Mouse (Mus musculus) kidney, adult 2 months (tissue): Measurements from ENCODE around the gene Slc25a53.

Experiments used
- CTCF ChIP-seq: fragments of 200-500 bp; conservative IDR thresholded peaks from 2 replicates; pipeline ENCODE4 v1.5.1; 2011; ENCODE audit warnings: low read depth, mild to moderate bottlenecking, control low read depth, low read length, moderate library complexity, mixed read lengths; ENCODE audit not compliant: insufficient read depth, insufficient read length
- POLR2A ChIP-seq: fragments of 200-500 bp; IDR thresholded peaks from one replicate; pipeline ENCODE4 v1.6.1; 2011; ENCODE audit warnings: low read depth, low read length, control low read depth

GRCm38 (mm10) chrX:137037470-137037999 lies 567 bp downstream of the Slc25a53 start:
- no peak for TF ChIP-seq CTCF
- TF ChIP-seq POLR2A = no peak
